Mouse (Mus musculus): ENCODE data around the gene Actr10.

DNA sequence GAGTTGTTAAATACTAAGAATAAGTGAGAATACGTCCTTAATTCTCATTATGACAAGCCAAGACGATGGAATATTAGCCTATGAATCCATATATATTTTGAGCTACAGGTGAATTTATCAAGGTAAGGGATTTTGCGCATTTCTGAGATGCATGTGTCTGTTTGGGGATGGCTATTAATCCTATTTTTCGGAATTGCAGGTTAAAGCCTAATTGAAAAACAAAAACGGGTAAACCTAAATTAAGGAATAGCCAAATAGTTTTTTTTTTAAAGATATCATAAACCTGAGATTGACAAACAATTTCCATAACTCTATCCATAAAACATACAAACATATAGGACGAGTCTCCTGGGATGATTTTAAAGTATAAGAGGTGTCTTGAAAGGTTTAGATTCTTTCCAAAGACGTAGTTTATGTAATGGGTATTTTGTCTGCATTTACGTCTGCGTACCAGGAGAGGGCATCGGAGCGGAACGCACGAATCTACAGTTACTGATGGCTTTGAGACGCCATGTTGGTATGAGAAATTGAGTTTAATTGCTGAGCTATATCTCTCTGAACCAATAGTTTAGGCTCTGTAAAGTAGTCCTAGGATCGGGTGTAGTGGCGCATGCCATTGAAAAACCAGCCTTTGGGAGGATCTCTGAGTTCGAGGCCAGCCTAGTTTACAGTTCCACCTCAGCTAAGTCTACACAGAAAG lies 32.0 kb downstream of the Actr10 start:
- TF ChIP-seq CTCF (IDR thresholded peaks at IDR 0.05; ENCODE audit: extremely low read depth, insufficient read depth, insufficient read length, insufficient replicate concordance), result peak; percentile 18; the same call in 1 of the 2 replicates
- TF ChIP-seq POLR2A (IDR thresholded peaks at IDR 0.05; ENCODE audit: low read depth, low read length), result no peak
